Mouse (Mus musculus) thymus, postnatal 4 days (tissue): Measurements from ENCODE around the gene Gh.
"Not testable (repeated sequence)": the region's sequence is repeated elsewhere in the genome, so short reads cannot be mapped to it uniquely, and the experiment has no call there.

ENCODE experiments used
- DNase-seq: peaks from one replicate; pipeline ENCODE4 v3.0.0; 2021

Gh gene

DNA sequence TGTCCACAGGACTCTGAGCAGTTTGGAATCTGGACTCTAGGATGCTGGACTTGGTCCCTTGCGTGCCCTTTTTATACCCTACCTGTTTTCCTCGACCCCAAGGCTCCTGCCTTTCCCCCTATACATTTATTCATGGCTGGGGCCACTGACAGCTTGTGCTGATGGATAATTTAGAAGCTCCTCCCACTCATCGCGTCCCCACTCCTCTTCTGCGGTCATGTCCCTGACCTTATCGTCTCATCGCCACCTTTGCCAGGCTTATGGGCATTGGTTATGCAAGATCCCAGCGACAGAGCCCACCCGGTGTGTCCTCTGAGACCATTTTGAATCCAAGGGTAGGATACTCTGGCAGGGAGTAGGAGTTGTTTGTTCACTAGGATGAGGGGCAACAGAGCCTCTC is at the start of gene Gh:
Gh (minus strand) TSS at position 101 of the 400 bp plus-strand sequence.
- no peak for DNase-seq

DNA sequence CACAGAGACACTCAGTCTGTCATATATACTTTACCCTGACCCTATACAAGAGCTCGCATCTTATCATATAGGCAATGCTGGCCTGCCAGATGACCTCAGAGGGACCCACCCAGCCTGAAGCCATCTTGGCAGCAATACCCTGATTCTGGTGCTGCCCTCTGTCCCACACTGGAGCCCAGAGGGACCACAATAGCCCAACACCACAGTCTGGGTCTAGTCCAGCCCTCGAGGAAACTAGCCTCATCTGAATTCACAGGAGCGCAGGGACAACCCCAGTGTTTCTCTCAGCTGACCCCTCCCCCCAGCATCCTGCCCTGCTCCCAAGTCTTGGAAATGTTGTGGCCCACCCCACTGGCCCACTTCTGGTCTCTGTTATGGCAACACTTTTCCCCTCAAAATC is 49.6 kb upstream of the Gh start:
- no peak for DNase-seq

DNA sequence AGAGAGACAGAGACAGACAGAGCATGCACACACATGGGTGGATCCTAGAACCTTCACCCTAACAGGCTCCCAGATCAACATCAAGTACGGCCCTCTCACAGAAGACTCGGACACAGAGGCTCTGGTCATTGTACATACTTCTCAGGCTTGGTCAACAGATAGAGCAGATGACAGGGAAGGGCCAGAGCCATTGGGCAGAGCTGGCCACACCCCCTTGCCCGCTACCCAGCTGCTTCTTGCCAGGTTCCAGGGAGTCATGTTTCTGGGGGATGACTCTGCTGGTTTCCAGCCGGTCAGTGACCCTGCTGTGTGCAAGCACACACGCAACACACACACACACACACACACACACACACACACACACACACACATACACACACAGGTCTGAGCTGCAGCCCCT is 49.2 kb upstream of the Gh start:
- DNase-seq: no peak

GRCm38 (mm10) chr11:106349772-106350171 is 48.1 kb upstream of the Gh start:
- no peak for DNase-seq

DNA sequence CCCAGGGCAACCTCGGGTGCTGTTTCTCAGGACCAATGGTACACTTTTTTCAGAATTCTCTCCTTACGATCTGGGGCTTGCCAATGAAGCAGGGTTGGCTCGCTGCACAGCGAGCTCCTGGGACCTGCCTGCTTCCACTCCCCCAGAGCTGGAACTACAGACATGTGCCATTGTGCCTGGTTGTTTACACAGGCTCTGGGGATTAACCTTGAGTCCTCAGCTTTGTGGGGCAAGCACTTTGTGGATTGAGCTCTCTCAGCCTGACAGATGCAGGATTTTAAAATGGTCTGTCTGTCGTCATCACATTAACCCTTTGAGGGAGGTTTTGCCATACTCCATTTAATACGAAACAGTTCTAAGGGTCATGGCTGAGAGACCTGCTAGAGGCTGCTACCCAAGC is 43.2 kb upstream of the Gh start:
- no peak for DNase-seq

DNA sequence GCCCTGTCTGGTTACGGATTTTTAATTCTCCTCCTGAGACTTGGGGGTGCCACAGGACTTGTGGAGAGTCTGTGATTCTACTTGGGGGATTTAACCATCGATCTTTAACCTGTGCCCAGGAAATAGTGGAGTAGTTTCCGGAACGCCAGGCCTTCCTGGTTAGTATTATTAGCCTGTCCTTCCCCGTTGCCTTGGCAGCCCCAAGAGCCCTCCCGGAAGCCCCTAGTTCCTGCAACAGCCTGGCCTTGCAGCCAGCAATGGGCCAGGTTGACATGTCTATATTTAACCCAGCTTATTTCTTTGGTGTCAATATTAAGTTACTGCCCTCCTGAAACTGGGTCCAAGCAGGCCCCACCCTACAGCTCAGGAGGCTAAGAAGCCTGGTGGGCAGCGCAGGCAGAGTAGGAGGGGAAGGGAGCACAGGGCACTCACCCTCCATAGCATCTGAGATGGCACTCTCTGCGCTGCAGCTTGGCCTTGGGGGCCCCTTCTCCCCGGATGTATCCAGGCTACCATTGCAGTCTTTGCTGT is 39.4 kb upstream of the Gh start:
- DNase-seq: no peak

GRCm38 (mm10) chr11:106339323-106339722 is 37.7 kb upstream of the Gh start:
- not testable (repeated sequence) for DNase-seq

DNA sequence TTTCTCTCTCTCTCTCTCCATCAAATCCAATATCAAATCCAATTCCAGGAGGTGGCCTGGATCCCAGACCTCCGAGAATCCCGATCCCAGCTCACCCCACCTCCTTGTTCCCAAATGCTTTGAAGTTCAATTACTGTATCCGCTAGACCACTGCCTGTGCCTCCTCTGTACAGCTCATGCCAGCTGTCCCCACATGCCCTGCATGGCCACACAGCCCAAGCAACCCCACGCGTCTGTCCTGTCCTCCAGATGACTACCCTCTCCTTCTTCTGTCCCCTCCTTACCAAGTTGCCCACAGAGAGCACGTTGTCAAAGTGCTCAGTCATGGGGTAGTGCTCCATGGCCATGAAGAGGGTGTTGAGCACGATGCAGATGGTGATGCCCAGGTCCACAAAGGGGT is 37.2 kb upstream of the Gh start:
- DNase-seq: no peak

GRCm38 (mm10) chr11:106338029-106338428 is 36.4 kb upstream of the Gh start:
- DNase-seq: no peak

GRCm38 (mm10) chr11:106334066-106334465 is 32.4 kb upstream of the Gh start:
- DNase-seq: no peak

- no peak for DNase-seq
These were observed 30.8 kb upstream of the Gh start for GRCm38 (mm10) chr11:106332458-106332857.

DNA sequence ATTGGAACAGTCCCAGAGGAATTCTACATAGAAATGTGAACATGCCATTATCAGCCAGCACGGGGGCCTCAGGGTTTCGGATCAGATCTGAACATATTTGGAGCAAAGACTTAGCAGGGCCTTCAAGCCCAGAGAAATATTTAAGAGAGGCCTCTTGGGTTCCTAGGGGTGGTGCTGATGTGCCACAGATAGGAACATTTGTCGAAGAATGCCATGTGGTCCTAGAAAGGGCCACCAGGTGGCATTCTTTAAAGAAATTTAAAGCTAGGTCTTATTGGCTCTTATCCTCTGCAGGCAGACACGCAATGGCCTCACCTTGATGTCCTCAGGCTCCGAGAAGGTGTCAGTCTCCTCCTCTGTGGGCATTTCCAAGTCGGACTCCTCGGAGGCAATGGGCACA is 28.0 kb upstream of the Gh start:
- DNase-seq: peak; percentile 77

DNA sequence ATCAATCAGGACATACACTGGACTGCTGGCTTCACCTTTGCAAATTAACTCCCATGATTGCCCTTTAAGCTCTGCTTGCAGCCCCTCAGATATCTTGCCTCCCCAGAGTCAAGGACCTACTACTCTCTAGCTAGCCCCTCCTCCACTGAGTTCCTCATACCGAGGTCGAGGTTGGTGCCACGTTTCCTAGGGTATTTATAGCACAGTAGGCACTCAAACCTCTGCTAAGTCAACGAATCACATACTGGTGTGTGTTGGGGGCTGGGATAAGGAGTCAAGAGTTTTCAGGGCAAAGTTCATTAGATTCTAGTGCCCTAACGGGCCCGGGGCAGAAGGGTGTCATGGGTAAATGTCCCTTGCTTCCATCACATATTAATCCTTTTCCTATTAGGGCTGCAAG is 27.5 kb upstream of the Gh start:
- no peak for DNase-seq

DNA sequence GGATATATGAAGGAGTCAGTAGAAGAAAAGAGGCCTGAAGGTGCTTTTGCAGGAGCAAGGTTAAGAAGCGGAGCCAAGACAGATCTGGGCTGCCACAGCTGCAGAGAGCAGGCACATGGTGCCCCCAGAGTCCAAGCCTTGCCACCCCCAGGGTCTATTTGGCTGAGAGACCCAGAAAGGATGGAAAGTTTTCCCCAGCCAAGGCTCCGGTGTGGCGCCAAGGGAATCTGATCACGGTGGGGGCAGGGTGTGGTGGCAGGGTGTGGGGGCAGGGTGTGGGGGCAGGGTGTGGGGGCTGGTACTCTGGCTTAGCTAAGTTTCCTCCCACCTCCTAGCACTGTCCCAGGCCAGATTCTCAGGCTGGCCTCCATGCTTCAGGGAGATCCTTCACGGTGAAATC is 26.9 kb upstream of the Gh start:
- DNase-seq: no peak

GRCm38 (mm10) chr11:106326475-106326874 is 24.8 kb upstream of the Gh start:
- no peak for DNase-seq

GRCm38 (mm10) chr11:106325566-106326206 is 24.0 kb upstream of the Gh start:
- DNase-seq: peak; percentile 91

GRCm38 (mm10) chr11:106324858-106325257 is 23.2 kb upstream of the Gh start:
- DNase-seq: no peak

DNA sequence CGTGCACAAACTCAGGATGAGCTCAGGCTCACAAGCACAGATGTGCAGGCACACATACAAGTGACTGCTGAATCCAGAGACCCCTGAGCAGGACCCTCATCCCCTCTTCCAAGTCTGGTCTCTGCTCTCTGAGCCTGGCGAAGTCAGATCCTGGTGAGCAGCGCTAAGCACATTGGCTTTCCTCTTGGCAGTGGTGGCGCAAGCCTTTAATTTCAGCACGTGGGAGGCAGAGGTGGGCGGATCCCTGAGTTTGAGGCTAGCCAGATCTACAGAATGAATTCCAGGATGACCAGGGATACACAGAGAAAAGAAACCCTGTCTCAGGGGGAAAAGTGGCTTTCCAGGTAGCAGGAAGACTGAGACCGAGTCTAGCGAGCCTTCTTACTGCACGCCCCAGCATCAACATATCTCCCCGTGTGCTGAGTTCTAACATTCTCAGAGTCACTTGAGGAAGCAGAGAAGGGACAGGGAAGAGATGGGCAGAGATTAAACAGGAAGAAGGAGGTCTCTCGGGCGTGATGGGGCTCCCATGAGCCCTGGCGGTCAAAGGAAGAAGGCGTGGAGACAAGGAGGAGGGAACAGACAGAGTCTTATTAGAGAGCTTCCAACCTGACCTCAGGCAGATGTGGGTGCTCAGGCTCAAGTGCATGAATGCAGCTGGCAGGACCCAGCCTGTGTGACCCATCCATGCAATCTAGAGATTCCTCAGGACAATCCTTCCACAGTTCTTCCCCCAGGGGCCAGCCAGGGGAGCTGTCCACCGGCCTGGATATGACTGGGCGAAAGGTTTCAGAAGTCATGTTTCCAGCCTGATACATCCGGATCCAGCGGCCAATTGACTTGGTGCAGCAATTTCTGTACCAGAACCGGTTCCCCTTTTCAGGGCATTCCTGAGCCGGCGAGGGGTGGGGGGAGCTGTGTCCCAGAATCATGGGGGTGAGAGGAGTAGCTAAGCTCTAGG is 17.0 kb upstream of the Gh start:
- peak; percentile 50 for DNase-seq

DNA sequence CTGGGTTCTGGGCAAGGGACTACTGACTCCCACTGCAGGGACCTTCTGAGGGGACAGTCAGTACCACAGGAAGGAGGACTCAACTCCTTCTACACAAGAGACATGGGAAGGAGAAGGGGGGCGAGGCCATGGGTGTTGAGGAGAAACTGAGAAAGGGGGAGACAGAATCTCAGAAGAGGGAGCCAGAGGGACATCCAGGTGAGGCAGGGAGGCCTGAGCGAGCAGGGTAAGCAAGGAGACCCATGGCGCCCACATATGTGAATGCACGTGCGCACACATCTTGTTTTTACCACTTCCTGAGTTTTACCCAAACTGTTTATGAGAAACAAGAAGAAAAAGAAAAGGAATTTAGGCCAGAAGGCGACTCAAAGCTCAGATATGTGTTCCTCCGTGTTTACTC is 16.1 kb upstream of the Gh start:
- peak; percentile 69 for DNase-seq

DNA sequence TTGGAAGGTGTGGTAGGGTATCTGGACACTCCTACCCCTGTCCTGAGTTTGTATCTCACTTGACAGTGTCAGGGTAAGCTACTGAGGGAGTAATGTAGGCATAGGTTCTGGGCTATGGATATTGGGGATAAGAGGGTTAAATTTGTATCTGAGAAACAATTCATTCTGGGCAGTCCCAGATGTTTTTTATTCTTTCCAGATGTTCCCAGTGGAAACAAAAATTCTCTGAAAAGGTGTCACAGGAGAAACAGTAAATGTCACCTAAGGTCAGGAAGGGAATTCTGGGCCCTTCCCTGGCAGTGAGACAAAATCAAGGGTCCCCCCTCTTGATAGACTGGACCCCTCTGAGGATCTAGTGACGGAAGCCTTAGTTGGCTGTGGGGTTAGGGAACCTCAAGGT is 14.8 kb upstream of the Gh start:
- DNase-seq: no peak

- peak; percentile 49 for DNase-seq
These were observed 12.7 kb upstream of the Gh start, which contains the start of gene Cd79b for GRCm38 (mm10) chr11:106314333-106314812. Gene Cd79b (minus strand): TSS chr11:106314762.

GRCm38 (mm10) chr11:106313533-106313932 is 11.9 kb upstream of the Gh start:
- no peak for DNase-seq

DNA sequence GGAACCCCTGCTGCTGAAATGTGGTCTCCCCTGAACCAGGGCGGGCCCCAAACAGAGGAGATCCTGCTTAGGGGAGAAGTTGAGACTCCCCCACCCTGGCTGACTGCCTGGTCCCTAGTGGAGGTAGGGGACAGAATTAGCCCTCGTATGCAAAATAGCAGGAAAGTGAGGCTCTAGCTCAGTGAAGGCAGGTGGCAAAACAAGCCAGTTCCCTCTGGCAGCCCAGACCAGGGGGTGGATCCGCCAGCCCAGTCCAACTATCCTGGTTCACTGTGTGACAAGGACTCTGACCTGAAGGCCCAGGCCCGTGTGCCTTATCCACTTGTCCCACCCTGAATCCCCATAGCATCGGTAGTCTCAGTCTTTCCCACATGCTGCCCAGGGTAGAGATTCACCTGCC is 8.5 kb upstream of the Gh start:
- DNase-seq: no peak

DNA sequence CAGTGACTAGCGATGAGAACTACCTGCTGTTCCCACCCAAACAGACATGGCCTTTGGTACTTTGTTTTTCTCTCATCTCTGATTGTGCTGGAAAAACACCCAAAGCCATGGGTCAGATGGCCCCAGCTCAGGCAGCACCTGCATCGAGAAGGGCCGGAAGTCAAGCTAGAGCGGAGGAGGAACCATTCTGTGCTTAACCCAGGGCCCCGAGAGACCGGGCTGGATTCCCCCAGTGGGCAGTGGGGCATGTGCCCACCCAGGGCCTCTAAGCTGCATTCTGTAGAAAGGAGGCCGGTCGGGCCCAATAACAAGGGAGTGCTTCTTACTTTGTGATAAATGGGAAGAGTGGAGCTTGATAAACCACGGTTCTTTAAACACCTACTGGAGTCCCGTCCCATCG is 6.5 kb upstream of the Gh start:
- no peak for DNase-seq
